Mouse (Mus musculus): ENCODE data around the gene Hs6st3. TPM values are rescaled to one million over a fixed set of nuclear protein-coding genes. Genes with fewer than 3 reads are reported as not detected.

Gene Hs6st3
- total RNA-seq, 2 experiments from 2014 or later: 0.16 TPM; not detected in 1

GRCm38 (mm10) chr14:119918281-119919034 lies 780.3 kb downstream of the Hs6st3 start:
- DNase-seq: no peak

- no peak for DNase-seq
Measured at GRCm38 (mm10) chr14:119919177-119919576, 781.0 kb downstream of the Hs6st3 start.

Other genes starting within 250 kb of the Hs6st3 start
- 1 to 10 TPM; 4.8 to 6.6 TPM for gene Dzip1, start 212.9 kb upstream of the Hs6st3 start, total RNA-seq (2021)
- 10 to 100 TPM; 28.1 to 28.4 TPM for gene Dnajc3, start 200.4 kb upstream of the Hs6st3 start, total RNA-seq (2021)
- gene Uggt2, start 38.9 kb upstream of the Hs6st3 start, total RNA-seq (2021): 1 to 10 TPM; 5.5 to 7.9 TPM

All from heart, postnatal 4 days (tissue).